Mouse (Mus musculus): ENCODE results near the gene Fam136a. TPM values are rescaled to one million over a fixed set of nuclear protein-coding genes. Genes with fewer than 3 reads are reported as not detected.
A peak's percentile ranks its signal among the peaks of the same experiment; 100 is the strongest.

The Fam136a gene
- polyA plus RNA-seq, 1 experiment from 2014 or later = 74.8 TPM

- no peak overlapping the region for H3K4me2 ChIP-seq (replicated peaks; ENCODE audit: low read depth)
- no peaks in the 10 kb centered on the region for H3K4me1 ChIP-seq (replicated peaks; ENCODE audit: control insufficient read depth, insufficient read depth)
- H3K27ac ChIP-seq (replicated peaks) = no peak overlapping the region
- no peaks in the 10 kb centered on the region for H3K9me3 ChIP-seq (ENCODE audit: control insufficient read depth, low read length)
- DNase-seq (ENCODE audit: low spot score) (no peak), ATAC-seq (ENCODE audit: low FRiP score, low TSS enrichment) (no peak)
- H3K9ac ChIP-seq (ENCODE audit: low read length) = no peak overlapping the region
- H3K27me3 ChIP-seq (ENCODE audit: control insufficient read depth, insufficient read depth, low read length) = no peaks in the 10 kb centered on the region
- no peak overlapping the region for H3K4me3 ChIP-seq (ENCODE audit: low read depth, low read length)
- peaks cover 30% of the 10 kb centered on the region for H3K36me3 ChIP-seq (ENCODE audit: control insufficient read depth, insufficient read depth, low read length)
- 85% methylated on average over 12 of the region's 12 CpGs for WGBS
- TF ChIP-seq EP300 (optimal IDR thresholded peaks at IDR 0.05) (no peak), CTCF (IDR thresholded peaks at IDR 0.05; ENCODE audit: low read depth) (no peak)
These were observed 21.9 kb downstream of the Fam136a start for GRCm38 (mm10) chr6:86387313-86387712.

- WGBS = 72% methylated on average over 18 of the region's 18 CpGs
- no peaks in the 10 kb centered on the region for H3K27me3 ChIP-seq (ENCODE audit: control insufficient read depth, insufficient read depth, low read length)
- no peak for DNase-seq (ENCODE audit: low spot score)
- H3K36me3 ChIP-seq (ENCODE audit: control insufficient read depth, insufficient read depth, low read length) = peaks cover 30% of the 10 kb centered on the region
- no peak overlapping the region for H3K4me3 ChIP-seq (ENCODE audit: low read depth, low read length)
- H3K9me3 ChIP-seq (ENCODE audit: control insufficient read depth, low read length) = no peaks in the 10 kb centered on the region
- no peak for ATAC-seq (ENCODE audit: low FRiP score, low TSS enrichment)
- H3K4me1 ChIP-seq (replicated peaks; ENCODE audit: control insufficient read depth, insufficient read depth) = no peaks in the 10 kb centered on the region
- no peak for TF ChIP-seq EP300 (optimal IDR thresholded peaks at IDR 0.05)
- TF ChIP-seq CTCF (IDR thresholded peaks at IDR 0.05; ENCODE audit: low read depth) = no peak
- no peak overlapping the region; the same call in 1 of the 2 replicates for H3K27ac ChIP-seq (replicated peaks)
- H3K9ac ChIP-seq (ENCODE audit: low read length) = no peak overlapping the region
- no peak overlapping the region for H3K4me2 ChIP-seq (replicated peaks; ENCODE audit: low read depth)
These were observed 23.0 kb downstream of the Fam136a start for GRCm38 (mm10) chr6:86388461-86388860.

- WGBS = 97% methylated on average over 5 of the region's 5 CpGs
- Histone ChIP-seq H3K9ac (ENCODE audit: low read length) (no peak overlapping the region), H3K4me3 (ENCODE audit: low read depth, low read length) (no peak overlapping the region), H3K4me2 (replicated peaks; ENCODE audit: low read depth) (no peak overlapping the region), H3K27me3 (ENCODE audit: control insufficient read depth, insufficient read depth, low read length) (no peaks in the 10 kb centered on the region), H3K4me1 (replicated peaks; ENCODE audit: control insufficient read depth, insufficient read depth) (no peaks in the 10 kb centered on the region), H3K36me3 (ENCODE audit: control insufficient read depth, insufficient read depth, low read length) (peaks cover 30% of the 10 kb centered on the region), H3K27ac (replicated peaks) (no peak overlapping the region), H3K9me3 (ENCODE audit: control insufficient read depth, low read length) (no peaks in the 10 kb centered on the region)
- ATAC-seq (ENCODE audit: low FRiP score, low TSS enrichment) (no peak), DNase-seq (ENCODE audit: low spot score) (no peak)
- peak; percentile 62 for TF ChIP-seq CTCF (IDR thresholded peaks at IDR 0.05; ENCODE audit: low read depth)
- TF ChIP-seq EP300 (optimal IDR thresholded peaks at IDR 0.05) = no peak
These were observed 25.9 kb downstream of the Fam136a start for GRCm38 (mm10) chr6:86391326-86391725.

- TF ChIP-seq EP300 (optimal IDR thresholded peaks at IDR 0.05) (no peak), CTCF (IDR thresholded peaks at IDR 0.05; ENCODE audit: low read depth) (peak; percentile 35)
- no peaks in the 10 kb centered on the region for H3K9me3 ChIP-seq (ENCODE audit: control insufficient read depth, low read length)
- DNase-seq (ENCODE audit: low spot score) (no peak), ATAC-seq (ENCODE audit: low FRiP score, low TSS enrichment) (no peak)
- 100% methylated on average over 1 of the region's 1 CpGs for WGBS
- H3K4me3 ChIP-seq (ENCODE audit: low read depth, low read length) = no peak overlapping the region
- H3K27ac ChIP-seq (replicated peaks) = no peak overlapping the region
- no peak overlapping the region for H3K9ac ChIP-seq (ENCODE audit: low read length)
- no peaks in the 10 kb centered on the region for H3K4me1 ChIP-seq (replicated peaks; ENCODE audit: control insufficient read depth, insufficient read depth)
- peaks cover 25% of the 10 kb centered on the region for H3K36me3 ChIP-seq (ENCODE audit: control insufficient read depth, insufficient read depth, low read length)
- no peaks in the 10 kb centered on the region for H3K27me3 ChIP-seq (ENCODE audit: control insufficient read depth, insufficient read depth, low read length)
- H3K4me2 ChIP-seq (replicated peaks; ENCODE audit: low read depth) = no peak overlapping the region
These were observed 27.7 kb downstream of the Fam136a start for GRCm38 (mm10) chr6:86393187-86393586.

GRCm38 (mm10) chr6:86394078-86394720, 28.8 kb downstream of the Fam136a start:
- Histone ChIP-seq H3K4me2 (replicated peaks; ENCODE audit: low read depth) (peak overlapping the region; percentile 65; the same call in 1 of the 2 replicates), H3K27ac (replicated peaks) (no peak overlapping the region), H3K9ac (ENCODE audit: low read length) (no peak overlapping the region), H3K27me3 (ENCODE audit: control insufficient read depth, insufficient read depth, low read length) (no peaks in the 10 kb centered on the region), H3K36me3 (ENCODE audit: control insufficient read depth, insufficient read depth, low read length) (peaks cover 17% of the 10 kb centered on the region; the same call in 1 of the 2 replicates), H3K9me3 (ENCODE audit: control insufficient read depth, low read length) (no peaks in the 10 kb centered on the region), H3K4me1 (replicated peaks; ENCODE audit: control insufficient read depth, insufficient read depth) (no peaks in the 10 kb centered on the region), H3K4me3 (ENCODE audit: low read depth, low read length) (no peak overlapping the region)
- 69% methylated on average over 17 of the region's 17 CpGs for WGBS
- TF ChIP-seq CTCF (IDR thresholded peaks at IDR 0.05; ENCODE audit: low read depth) (no peak), EP300 (optimal IDR thresholded peaks at IDR 0.05) (no peak)
- ATAC-seq (ENCODE audit: low FRiP score, low TSS enrichment) (no peak; the same call in 1 of the 2 replicates), DNase-seq (ENCODE audit: low spot score) (peak; percentile 50)

- Histone ChIP-seq H3K27me3 (ENCODE audit: control insufficient read depth, insufficient read depth, low read length) (no peaks in the 10 kb centered on the region), H3K9ac (ENCODE audit: low read length) (no peak overlapping the region), H3K4me3 (ENCODE audit: low read depth, low read length) (no peak overlapping the region), H3K9me3 (ENCODE audit: control insufficient read depth, low read length) (no peaks in the 10 kb centered on the region), H3K27ac (replicated peaks) (peak overlapping the region; percentile 45; the same call in 1 of the 2 replicates), H3K4me2 (replicated peaks; ENCODE audit: low read depth) (peak overlapping the region; percentile 65), H3K4me1 (replicated peaks; ENCODE audit: control insufficient read depth, insufficient read depth) (no peaks in the 10 kb centered on the region), H3K36me3 (ENCODE audit: control insufficient read depth, insufficient read depth, low read length) (peaks cover 13% of the 10 kb centered on the region; the same call in 1 of the 2 replicates)
- no peak for TF ChIP-seq CTCF (IDR thresholded peaks at IDR 0.05; ENCODE audit: low read depth)
- no peak for TF ChIP-seq EP300 (optimal IDR thresholded peaks at IDR 0.05)
- DNase-seq (ENCODE audit: low spot score) = no peak
- no peak for ATAC-seq (ENCODE audit: low FRiP score, low TSS enrichment)
- 72% methylated on average over 9 of the region's 9 CpGs for WGBS
These were observed 29.6 kb downstream of the Fam136a start for GRCm38 (mm10) chr6:86395021-86395420.
